Mouse (Mus musculus): ENCODE measurements at regions not wholly inside any gene's neighbourhood (a gene's known extent, or its start where the extent isn't known, plus 50 kb on each side); places are given as distances from the start of the nearest gene placed in this dataset.
"Not testable (repeated sequence)": the region's sequence is repeated elsewhere in the genome, so short reads cannot be mapped to it uniquely, and the experiment has no call there.

GRCm38 (mm10) chr7:52732161-52732560, 716.6 kb upstream of the 1700015G11Rik start:
- not testable (repeated sequence) for DNase-seq

- DNase-seq = no peak
Observed at GRCm38 (mm10) chr7:52726236-52726905, 710.8 kb upstream of the 1700015G11Rik start.

- DNase-seq = peak; percentile 58 to 62
Observed at GRCm38 (mm10) chr7:52702464-52703145, 687.1 kb upstream of the 1700015G11Rik start.

GRCm38 (mm10) chr7:52668341-52668740, 652.8 kb upstream of the 1700015G11Rik start:
- peak; percentile 32 to 45 for DNase-seq

Measured in cerebellum, postnatal 10 days (tissue).